Mouse (Mus musculus) stomach, embryonic 14.5 days (tissue): ENCODE data around the gene Bsdc1. TPM values are rescaled to one million over a fixed set of nuclear protein-coding genes. Genes with fewer than 3 reads are reported as not detected.
A peak's percentile ranks its signal among the peaks of the same experiment; 100 is the strongest.

ENCODE experiments used
- ATAC-seq: fragments of 200-750 bp; cut with Nextera tagmentation; 2 replicates; pipeline ENCODE4 v1.8.0; 2017; ENCODE audit warnings: low read depth, moderate TSS enrichment; ENCODE audit not compliant: insufficient number of reproducible peaks, insufficient read depth, low FRiP score
- H3K27ac ChIP-seq: fragments of 300-500 bp; sonication (generic); 2 replicates; pipeline ENCODE4 v1.5.1; 2014; ENCODE audit warnings: mild to moderate bottlenecking, low read length, moderate library complexity, mixed read lengths
- H3K27me3 ChIP-seq: fragments of 300-500 bp; sonication (generic); 2 replicates; pipeline ENCODE4 v1.6.1; 2014; ENCODE audit warnings: low read length, control low read depth, mixed read lengths; ENCODE audit not compliant: control insufficient read depth, insufficient read depth
- H3K36me3 ChIP-seq: fragments of 300-500 bp; sonication (generic); 2 replicates; pipeline ENCODE4 v1.6.1; 2014; ENCODE audit warnings: mild to moderate bottlenecking, control low read depth, low read length, moderate library complexity, mixed read lengths; ENCODE audit not compliant: control insufficient read depth, insufficient read depth
- H3K4me1 ChIP-seq: fragments of 300-500 bp; sonication (generic); 2 replicates; pipeline ENCODE4 v1.6.1; 2014; ENCODE audit warnings: low read length, control low read depth, mixed read lengths; ENCODE audit not compliant: control insufficient read depth, insufficient read depth
- H3K4me2 ChIP-seq: fragments of 300-500 bp; sonication (generic); replicated peaks from 2 replicates; pipeline ENCODE4 v1.6.1; 2014; ENCODE audit warnings: low read depth, low read length, control low read depth
- H3K4me3 ChIP-seq: fragments of 300-500 bp; sonication (generic); 2 replicates; pipeline ENCODE4 v1.5.1; 2014; ENCODE audit warnings: low read depth, low read length, control low read depth
- H3K9ac ChIP-seq: fragments of 300-500 bp; sonication (generic); replicated peaks from 2 replicates; pipeline ENCODE4 v1.6.1; 2014; ENCODE audit warnings: low read depth, mild to moderate bottlenecking, control low read depth, low read length, moderate library complexity, mixed read lengths
- H3K9me3 ChIP-seq: fragments of 300-500 bp; sonication (generic); 2 replicates; pipeline ENCODE4 v1.6.1; 2016; ENCODE audit warnings: low read depth, low read length, control low read depth; ENCODE audit not compliant: control insufficient read depth
- WGBS: fragments of 180-500 bp; shearing (Covaris S2); extraction: QIAGEN DNeasy Blood & Tissue Kit; methylation state at CpG from one replicate; pipeline ENCODE4 v1.1.7; 2014; 5-methylcytosine and 5-hydroxymethylcytosine counted together
- polyA plus RNA-seq: library from polyadenylated mRNA; unstranded; fragments of >200 nt; fragmentation: Nextera tagmentation; extraction: Ambion mirVana; gene quantifications from 2 replicates; pipeline ENCODE4 v1.2.1, GENCODE M21; 2014

Gene Bsdc1
- 25.6 and 25.7 TPM in 2 replicates for polyA plus RNA-seq

- peak within 1 kb of the TSS; percentile 76 for H3K4me3 ChIP-seq
- ATAC-seq, result peak; percentile 99
- H3K27ac ChIP-seq, result peak within 1 kb of the TSS; percentile 93
- no peaks in the 10 kb centered on the region for H3K9me3 ChIP-seq
- peaks cover 6% of the 10 kb centered on the region; the same call in 1 of the 2 replicates for H3K4me1 ChIP-seq
- WGBS, result under 1% methylated on average over 46 of the region's 46 CpGs
- H3K36me3 ChIP-seq, result peaks cover 13% of the 10 kb centered on the region
- H3K9ac ChIP-seq, result peak within 1 kb of the TSS; percentile 61
- no peaks in the 10 kb centered on the region for H3K27me3 ChIP-seq
- H3K4me2 ChIP-seq, result peak within 1 kb of the TSS; percentile 79
Measured at GRCm38 (mm10) chr4:129461183-129461960, at the start of gene Bsdc1. Gene Bsdc1, plus strand, starts transcription at chr4:129461581.

- no peak overlapping the region for H3K4me2 ChIP-seq
- H3K27me3 ChIP-seq, result no peaks in the 10 kb centered on the region
- no peaks in the 10 kb centered on the region for H3K4me1 ChIP-seq
- no peak for ATAC-seq
- WGBS, result 91% methylated on average over 5 of the region's 5 CpGs
- H3K9ac ChIP-seq, result no peak overlapping the region
- no peak overlapping the region for H3K27ac ChIP-seq
- H3K4me3 ChIP-seq, result no peak overlapping the region
- no peaks in the 10 kb centered on the region for H3K36me3 ChIP-seq
- no peaks in the 10 kb centered on the region for H3K9me3 ChIP-seq
Measured at GRCm38 (mm10) chr4:129415892-129416291, 45.5 kb upstream of the Bsdc1 start.

DNA sequence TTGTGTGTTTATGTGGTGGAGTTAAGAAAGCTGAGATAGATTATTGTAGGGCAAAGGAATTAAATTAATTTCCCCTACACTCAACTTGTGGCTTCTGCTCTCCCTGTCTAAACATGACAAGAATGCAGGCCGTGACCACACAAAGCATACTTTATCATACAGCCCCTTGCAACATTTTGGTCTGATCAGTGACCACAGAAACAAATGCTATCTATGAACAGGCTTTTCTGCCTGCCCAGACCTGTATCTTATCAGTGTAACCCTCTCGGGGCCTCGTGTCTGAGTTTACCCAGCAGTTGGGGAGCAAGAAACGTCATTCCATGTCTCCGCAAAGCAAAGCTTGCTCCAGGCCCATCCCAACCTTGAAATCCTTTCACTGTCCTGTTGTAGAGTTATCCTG is 44.9 kb upstream of the Bsdc1 start:
- WGBS, result 51% methylated on average over 5 of the region's 5 CpGs

DNA sequence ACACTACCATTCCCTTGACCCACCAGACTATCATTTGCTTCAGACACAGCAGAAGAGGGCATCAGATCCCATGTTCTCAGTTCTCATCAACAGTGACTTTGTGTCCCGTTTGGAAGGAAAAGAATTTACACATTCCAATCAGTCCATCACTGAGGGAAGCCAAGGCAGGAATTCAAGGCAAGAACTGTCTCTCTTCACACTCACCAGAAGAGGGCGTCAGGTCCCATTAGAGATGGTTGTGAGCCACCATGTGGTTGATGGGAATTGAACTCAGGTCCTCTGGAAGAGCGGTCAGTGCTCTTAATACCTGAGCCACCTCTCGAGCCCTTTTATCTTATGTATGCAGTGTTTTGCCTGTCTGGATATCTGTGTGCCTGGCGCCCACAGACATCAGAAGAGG is 43.1 kb upstream of the Bsdc1 start:
- WGBS, result 73% methylated on average over 5 of the region's 5 CpGs
- no peaks in the 10 kb centered on the region for H3K36me3 ChIP-seq
- no peak for ATAC-seq

More for the DNA sequence above, 44.9 kb upstream of the Bsdc1 start:
- Histone ChIP-seq H3K9ac (no peak overlapping the region), H3K36me3 (no peaks in the 10 kb centered on the region), H3K4me1 (no peaks in the 10 kb centered on the region), H3K4me3 (no peak overlapping the region), H3K27ac (no peak overlapping the region), H3K4me2 (no peak overlapping the region), H3K9me3 (no peaks in the 10 kb centered on the region), H3K27me3 (no peaks in the 10 kb centered on the region)
- no peak for ATAC-seq

DNA sequence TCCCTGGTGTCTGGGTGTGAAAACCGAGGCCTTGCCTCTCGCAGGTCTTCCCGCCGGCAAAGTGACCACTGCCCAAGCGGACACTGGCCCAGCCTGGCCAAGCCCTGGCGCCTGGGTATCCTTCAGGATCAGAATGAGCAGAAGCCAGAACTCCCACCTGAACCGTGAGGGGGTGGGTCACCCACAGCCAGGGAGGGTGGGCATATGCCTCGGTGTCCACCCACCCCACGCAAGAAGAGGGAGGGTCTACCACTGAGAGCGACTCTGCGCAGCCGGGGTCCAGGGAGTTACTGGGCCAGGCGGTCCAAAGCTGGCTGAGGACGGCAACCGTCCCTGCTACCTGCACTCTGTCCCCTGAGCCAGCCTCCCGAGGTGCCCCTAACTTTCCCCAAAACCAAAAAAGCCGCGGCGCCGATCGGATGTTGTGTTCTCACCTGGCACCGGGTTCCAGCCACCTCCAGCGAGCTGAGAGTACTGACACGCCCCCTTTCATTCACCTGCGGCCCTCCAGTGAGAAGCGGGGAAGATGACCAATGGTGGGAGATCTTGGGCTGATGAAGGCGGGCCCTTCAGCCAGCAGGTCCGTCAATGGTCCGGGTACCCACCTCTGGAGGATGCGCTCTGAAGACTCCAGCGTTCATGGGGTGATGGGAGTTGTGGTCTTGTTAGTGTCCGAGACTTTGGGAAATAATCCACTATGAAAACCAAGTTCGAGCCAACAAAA is 20.9 kb upstream of the Bsdc1 start, which contains the start of gene Zbtb8b:
Gene Zbtb8b, minus strand, starts transcription at position 514 of the 724 bp plus-strand sequence.
- Histone ChIP-seq H3K27me3 (peaks cover 12% of the 10 kb centered on the region; the same call in 1 of the 2 replicates), H3K36me3 (no peaks in the 10 kb centered on the region), H3K9me3 (no peaks in the 10 kb centered on the region), H3K4me2 (peak within 1 kb of the TSS; percentile 54), H3K27ac (no peak within 1 kb of the TSS), H3K9ac (peak within 1 kb of the TSS; percentile 28; the same call in 1 of the 2 replicates), H3K4me1 (peaks cover 3% of the 10 kb centered on the region; the same call in 1 of the 2 replicates), H3K4me3 (peak within 1 kb of the TSS; percentile 41)
- ATAC-seq, result peak; percentile 91
- WGBS, result 2% methylated on average over 33 of the region's 33 CpGs

More for the DNA sequence above, 43.1 kb upstream of the Bsdc1 start:
- Histone ChIP-seq H3K27ac (no peak overlapping the region), H3K9me3 (no peaks in the 10 kb centered on the region), H3K4me3 (no peak overlapping the region), H3K9ac (no peak overlapping the region), H3K27me3 (no peaks in the 10 kb centered on the region), H3K4me2 (no peak overlapping the region), H3K4me1 (no peaks in the 10 kb centered on the region)

- 36% methylated on average over 6 of the region's 6 CpGs for WGBS
- peak overlapping the region; percentile 41; the same call in 1 of the 2 replicates for H3K4me3 ChIP-seq
- ATAC-seq, result no peak
- H3K36me3 ChIP-seq, result no peaks in the 10 kb centered on the region
- no peak overlapping the region for H3K9ac ChIP-seq
- H3K27me3 ChIP-seq, result peaks cover 12% of the 10 kb centered on the region; the same call in 1 of the 2 replicates
- H3K4me1 ChIP-seq, result peaks cover 3% of the 10 kb centered on the region; the same call in 1 of the 2 replicates
- no peak overlapping the region for H3K27ac ChIP-seq
- H3K9me3 ChIP-seq, result no peaks in the 10 kb centered on the region
- H3K4me2 ChIP-seq, result peak overlapping the region; percentile 54
Measured at GRCm38 (mm10) chr4:129441145-129441544, 20.2 kb upstream of the Bsdc1 start.

DNA sequence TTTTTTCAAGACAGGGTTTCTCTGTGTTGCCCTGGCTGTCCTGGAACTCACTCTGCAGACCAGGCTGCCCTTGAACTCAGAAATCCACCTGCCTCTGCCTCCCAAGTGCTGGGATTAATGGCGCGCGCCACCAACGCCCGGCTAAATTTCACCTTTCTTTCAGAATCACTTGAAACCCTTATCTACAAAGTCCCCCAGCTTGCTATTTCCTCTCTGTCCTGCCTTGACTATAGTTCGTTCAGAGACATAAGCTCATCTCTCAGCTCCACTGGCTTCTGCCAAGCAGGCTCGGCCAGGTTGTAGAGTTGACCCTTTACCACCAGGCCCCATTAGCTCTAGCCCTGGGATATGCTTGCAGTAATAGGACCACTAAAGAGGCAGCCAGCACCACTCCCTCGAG is 14.0 kb upstream of the Bsdc1 start:
- H3K27me3 ChIP-seq, result no peaks in the 10 kb centered on the region
- no peak overlapping the region for H3K4me3 ChIP-seq
- no peak overlapping the region for H3K9ac ChIP-seq
- no peaks in the 10 kb centered on the region for H3K36me3 ChIP-seq
- H3K9me3 ChIP-seq, result no peaks in the 10 kb centered on the region
- no peak overlapping the region for H3K27ac ChIP-seq
- no peak for ATAC-seq
- no peak overlapping the region for H3K4me2 ChIP-seq
- WGBS, result 76% methylated on average over 8 of the region's 8 CpGs
- no peaks in the 10 kb centered on the region for H3K4me1 ChIP-seq

DNA sequence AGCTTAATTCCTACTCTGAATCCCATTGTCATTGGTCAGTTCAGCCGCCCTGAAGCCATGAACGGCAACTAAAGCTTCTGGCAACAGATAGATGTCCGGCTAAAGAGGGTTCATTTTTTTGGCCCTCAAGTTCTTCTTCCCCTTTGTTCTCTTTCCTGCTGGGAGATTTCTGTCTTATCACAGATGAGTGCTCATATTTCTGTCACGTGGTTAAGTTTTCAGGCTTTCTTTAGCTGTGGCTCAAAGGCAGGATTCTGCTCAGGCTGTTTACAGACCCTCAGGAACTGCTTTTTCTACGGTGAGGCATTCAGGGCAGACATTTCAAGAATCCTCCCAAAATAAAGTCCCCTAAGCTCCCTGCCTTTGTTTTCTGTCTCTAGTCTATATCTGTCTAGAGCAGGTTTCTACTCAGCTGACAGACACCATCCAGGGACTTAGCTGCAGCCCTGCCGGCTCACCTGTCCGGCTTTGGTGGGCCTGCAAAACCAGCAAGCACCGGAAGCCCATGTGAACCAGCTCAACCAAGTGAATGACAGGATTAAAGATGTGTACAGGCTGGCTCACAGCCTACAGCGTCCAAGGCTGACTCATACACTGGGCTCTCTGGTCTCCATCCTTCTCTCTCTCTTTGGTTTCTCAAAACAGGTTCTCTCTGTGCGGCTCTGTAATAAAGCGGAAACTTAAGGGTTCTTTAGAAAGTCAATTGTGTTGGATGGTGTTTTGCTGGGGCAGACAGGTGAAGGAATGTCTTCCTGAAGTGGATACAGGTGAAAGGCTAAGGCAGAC is 13.4 kb upstream of the Bsdc1 start:
- no peak for ATAC-seq
- no peak overlapping the region for H3K4me3 ChIP-seq
- H3K36me3 ChIP-seq, result no peaks in the 10 kb centered on the region
- H3K4me1 ChIP-seq, result no peaks in the 10 kb centered on the region
- 71% methylated on average over 11 of the region's 11 CpGs for WGBS
- no peak overlapping the region for H3K9ac ChIP-seq
- H3K9me3 ChIP-seq, result no peaks in the 10 kb centered on the region
- H3K27me3 ChIP-seq, result no peaks in the 10 kb centered on the region
- no peak overlapping the region; the same call in 1 of the 2 replicates for H3K27ac ChIP-seq
- H3K4me2 ChIP-seq, result no peak overlapping the region
